Mouse (Mus musculus) layer of hippocampus, postnatal 36 days (tissue): ENCODE results near the gene Atp6v0a1. TPM values are rescaled to one million over a fixed set of nuclear protein-coding genes. Genes with fewer than 3 reads are reported as not detected.

Source experiments
- DNase-seq, 2 experiments: peaks; one replicate each; pipeline ENCODE4 v3.0.0; 2022
- total RNA-seq, 2 experiments: library from RNA; stranded (reverse); gene quantifications; 2 replicates each; pipeline ENCODE4 v1.2.3; 2021

Gene Atp6v0a1
- total RNA-seq, 2 experiments from 2014 or later = 464 to 482 TPM

DNA sequence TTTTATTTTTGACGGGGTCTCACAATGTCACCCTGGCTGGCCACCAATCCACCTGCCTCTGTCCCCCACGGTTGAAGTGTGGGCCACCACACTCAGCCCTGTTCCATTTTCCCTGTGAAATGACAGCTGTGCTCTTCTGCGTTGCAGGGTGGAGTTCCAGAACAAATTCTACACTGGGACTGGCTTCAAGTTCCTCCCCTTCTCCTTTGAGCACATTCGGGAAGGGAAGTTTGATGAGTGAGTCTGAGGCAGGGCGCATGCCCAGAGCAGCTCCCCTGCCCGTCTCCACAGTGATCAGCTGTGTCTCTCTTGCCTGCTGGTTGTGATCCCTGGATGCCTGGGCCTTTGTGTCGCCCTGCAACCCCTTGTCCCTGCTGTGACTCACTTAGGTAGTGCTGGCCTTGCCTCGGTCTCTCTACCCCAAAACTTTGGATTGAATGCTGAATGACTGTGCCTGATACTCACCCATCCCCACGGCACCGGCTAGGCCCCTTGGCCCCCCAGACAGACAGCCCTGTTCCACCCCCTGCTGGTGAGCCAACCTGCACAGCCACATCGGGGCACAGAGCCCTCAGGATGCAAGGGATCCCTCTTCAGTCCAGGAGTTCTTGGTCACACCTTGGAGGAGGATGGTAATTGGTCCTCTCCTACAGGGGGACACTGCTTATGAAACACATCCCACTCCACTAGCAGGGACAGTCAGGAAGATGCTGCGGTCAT, 53.1 kb downstream of the Atp6v0a1 start:
- peak; percentile 70 to 72 for DNase-seq

- no peak for DNase-seq
Measured at GRCm38 (mm10) chr11:101062971-101063675, 53.9 kb downstream of the Atp6v0a1 start.

DNA sequence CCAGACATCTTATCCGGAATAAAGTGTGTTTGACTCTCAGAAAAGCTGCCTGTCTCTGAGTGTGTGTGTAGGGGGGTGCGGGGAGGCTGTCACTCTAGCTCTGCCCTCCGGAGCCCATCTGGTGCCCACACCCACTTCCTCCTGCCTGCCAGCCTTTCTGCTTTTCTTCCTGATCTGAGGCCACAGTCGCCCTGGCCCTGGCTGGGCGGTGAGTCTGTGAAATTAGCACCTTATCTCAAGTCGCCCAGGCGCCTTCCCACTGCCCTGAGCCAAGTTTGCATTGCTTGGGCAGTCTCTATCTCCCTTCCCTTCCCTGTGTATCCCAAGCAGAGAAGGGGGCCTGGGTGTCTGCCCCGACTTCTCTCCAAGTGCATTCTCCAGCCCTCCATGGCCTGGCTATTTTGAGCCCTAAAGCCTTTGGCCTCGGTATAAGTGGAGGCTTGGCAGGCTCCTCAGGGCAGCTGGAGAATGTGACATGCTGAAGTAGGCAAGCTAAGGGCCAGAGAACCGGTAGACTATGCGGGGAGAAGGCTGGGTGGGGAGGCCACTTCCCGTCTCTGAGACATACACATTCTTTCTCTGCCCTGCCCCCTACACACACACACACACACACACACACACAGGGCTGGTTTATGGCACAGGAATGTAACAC, 54.5 kb downstream of the Atp6v0a1 start:
- peak in 1 of 2 experiments; percentile 63 for DNase-seq

DNA sequence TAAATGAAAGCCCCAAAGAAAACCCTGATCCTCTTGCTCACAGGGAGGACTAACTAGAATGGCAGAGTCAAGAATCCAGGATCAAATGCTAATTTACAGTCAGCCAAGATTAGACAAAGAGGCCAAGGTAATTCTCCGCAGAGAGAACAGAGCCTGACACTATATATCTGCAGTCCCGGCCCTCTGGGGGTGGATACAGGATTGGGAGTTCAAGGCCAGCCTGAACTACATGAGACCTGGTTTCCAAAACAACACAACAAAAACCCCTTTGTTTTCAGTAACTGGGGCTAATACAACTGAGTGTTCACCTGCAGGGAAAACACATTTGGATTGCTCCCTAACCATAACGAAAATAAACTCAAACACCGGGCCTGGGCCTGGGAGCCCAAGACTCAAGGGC, 55.2 kb downstream of the Atp6v0a1 start:
- DNase-seq = no peak

- no peak for DNase-seq
Measured at GRCm38 (mm10) chr11:101065002-101065401, 55.8 kb downstream of the Atp6v0a1 start.

DNA sequence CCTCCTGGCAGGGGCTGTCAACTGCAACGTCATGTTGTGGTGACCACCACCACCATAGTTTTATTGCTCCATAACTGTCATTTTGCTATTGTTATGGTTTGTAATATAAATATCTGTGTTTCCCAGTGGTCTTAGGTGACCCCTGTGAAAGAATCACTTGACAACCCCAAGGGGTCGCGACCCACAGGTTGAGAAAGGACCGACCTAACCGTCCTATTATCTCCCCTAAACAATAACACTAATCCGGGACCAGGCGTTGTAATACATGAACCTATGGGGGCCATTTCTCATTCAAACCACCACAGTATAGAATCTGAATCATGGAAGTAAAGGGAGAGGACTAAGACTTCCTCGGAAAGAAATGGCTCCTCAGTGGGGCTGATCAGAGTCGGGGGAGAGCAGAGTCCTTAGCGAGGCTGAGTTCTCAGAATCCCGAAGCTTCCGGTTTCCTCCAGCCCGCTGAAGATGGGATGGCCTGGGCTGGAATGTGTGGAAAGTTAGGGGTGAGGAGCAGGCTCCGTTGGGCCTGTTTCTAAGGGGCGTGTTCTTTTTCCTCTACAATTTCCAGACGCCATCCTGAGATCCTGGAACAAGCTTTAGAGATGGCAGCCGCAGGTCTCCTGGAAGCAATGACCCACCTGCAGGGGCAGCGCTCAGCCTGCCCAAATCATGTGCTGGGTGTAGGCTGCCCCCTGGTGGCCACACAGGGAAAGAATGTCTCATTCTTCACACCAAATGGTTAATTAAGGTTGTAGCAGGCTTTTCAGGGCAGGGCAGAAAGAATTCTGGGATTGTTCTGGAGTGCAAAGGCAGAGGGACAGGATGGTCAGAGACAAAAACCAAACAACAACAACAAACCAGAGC, 57.5 kb downstream of the Atp6v0a1 start:
- DNase-seq = peak; percentile 69

- peak; percentile 92 to 94 for DNase-seq
Measured at GRCm38 (mm10) chr11:101069391-101070188, 60.3 kb downstream of the Atp6v0a1 start, which contains the start of gene Naglu. Gene Naglu, plus strand, starts transcription at chr11:101070012.

- DNase-seq = no peak
Measured at GRCm38 (mm10) chr11:101070189-101070527, 60.9 kb downstream of the Atp6v0a1 start.

- DNase-seq = no peak
Measured at GRCm38 (mm10) chr11:101070987-101071386, 61.7 kb downstream of the Atp6v0a1 start.

DNA sequence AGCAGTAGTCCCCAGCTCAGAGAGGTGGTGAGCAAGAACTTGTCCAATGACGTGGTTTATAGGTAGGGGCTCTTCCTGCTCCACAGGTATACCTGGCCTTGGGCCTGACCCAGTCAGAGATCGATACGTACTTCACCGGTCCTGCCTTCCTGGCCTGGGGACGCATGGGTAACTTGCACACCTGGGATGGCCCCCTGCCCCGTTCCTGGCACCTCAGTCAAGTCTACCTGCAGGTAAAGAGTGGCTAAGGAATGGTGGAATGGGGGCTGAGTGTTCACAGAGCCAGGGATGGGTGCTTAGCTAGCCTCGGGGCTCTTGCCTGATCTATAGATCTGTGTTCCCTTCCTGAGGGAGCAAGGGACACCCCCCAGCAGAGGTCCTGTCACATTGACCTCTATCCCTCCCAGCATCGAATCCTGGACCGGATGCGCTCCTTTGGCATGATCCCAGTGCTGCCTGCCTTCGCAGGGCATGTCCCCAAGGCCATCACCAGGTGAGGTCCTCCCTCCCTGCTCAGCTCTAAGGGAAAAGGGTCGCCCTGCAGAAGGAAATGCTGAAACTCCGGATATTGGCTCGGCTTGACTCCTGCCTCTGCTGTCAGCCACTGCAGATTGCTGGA, 62.7 kb downstream of the Atp6v0a1 start:
- no peak for DNase-seq

- DNase-seq = no peak
Measured at GRCm38 (mm10) chr11:101078121-101078520, 68.9 kb downstream of the Atp6v0a1 start, which contains the start of gene Hsd17b1. Gene Hsd17b1, plus strand, starts transcription at chr11:101078411.

DNA sequence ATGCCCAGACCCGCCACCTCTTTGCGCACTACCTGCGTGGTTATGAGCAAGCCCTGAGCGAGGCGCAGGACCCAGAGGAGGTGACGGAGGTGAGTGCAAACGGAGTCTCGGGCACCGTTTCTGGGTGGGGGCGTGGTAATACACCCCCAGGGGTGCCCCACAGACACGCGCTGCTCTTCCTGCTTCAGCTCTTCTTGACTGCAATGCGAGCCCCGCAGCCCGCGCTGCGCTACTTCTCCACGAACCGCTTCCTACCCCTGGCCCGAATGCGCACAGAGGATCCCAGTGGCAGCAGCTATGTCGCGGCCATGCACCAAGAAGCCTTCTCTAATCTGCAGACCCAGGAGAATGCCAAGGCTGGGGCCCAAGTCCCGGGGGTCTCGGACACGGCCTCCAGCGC, 70.5 kb downstream of the Atp6v0a1 start:
- DNase-seq = no peak

GRCm38 (mm10) chr11:101080421-101080820, 71.2 kb downstream of the Atp6v0a1 start:
- no peak for DNase-seq

- no peak for DNase-seq
Measured at GRCm38 (mm10) chr11:101081659-101082058, 72.4 kb downstream of the Atp6v0a1 start.

DNA sequence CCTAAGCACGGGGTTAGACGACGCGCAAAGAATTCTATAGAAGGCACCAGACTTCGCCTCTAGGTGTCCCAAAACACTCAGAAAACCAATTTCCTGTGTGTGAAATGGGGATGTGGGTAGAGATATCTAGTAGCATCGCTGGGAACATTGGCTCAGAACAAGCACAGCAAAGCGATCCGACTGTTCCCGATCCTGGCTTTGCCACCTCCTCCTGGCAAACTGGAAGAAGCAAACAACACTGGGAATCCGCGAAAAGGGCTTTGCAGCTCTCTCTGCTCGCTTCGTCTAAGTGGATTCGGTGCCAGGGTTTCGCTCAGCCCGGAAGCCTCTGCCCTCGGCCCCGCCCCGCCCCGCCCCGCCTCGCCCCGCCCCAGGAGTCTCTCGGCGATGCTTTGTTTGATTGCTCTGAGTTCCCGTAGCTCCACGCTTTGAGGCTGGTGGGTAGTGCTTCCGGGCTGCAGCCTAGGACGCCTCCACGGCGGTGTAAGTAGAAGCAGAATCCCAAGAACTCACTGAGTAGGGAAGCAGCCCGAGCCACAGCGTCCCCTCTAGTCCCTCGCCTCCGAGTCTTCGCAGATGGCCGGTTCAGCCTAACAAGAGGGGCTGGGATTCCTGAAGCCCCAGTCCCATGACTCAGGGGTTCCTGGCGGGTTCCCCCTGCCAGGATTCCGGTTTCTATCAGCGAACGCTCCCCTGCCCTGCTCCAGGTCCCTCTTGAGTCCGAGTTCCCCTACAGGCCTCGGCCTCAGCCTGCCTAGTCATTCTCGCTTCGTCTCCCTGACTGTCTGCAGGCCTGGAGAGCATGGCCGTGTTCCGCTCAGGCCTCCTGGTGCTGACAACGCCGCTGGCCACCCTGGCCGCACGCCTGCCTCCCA, 73.2 kb downstream of the Atp6v0a1 start, which contains the start of gene Coasy:
Gene Coasy, plus strand, starts transcription at position 358 of the 875 bp plus-strand sequence.
- peak; percentile 88 for DNase-seq

GRCm38 (mm10) chr11:101083083-101083697, 73.9 kb downstream of the Atp6v0a1 start:
- no peak for DNase-seq

- no peak for DNase-seq
Measured at GRCm38 (mm10) chr11:101084246-101084645, 75.0 kb downstream of the Atp6v0a1 start.

DNA sequence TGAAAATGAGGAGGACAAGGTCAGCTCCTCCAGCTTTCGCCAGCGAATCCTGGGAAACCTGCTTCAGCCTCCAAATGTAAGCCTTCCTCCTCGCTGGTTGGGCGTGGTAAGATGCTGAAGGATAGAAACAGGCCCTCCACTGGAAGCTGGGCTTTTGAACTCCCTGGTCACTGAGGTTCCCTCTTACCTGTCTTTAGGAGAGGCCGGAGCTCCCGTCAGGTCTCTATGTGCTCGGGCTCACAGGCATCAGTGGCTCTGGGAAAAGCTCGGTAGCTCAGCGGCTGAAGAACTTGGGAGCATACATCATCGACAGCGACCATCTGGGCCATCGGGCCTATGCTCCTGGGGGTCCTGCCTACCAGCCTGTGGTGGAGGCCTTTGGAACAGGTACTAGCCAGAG, 75.6 kb downstream of the Atp6v0a1 start:
- DNase-seq = no peak

GRCm38 (mm10) chr11:101085617-101086322, 76.5 kb downstream of the Atp6v0a1 start:
- DNase-seq = no peak
